Mouse (Mus musculus): Measurements from ENCODE around the gene Smu1. TPM values are rescaled to one million over a fixed set of nuclear protein-coding genes. Genes with fewer than 3 reads are reported as not detected.

The Smu1 gene
- polyA plus RNA-seq, 1 experiment from 2014 or later = 176 TPM

MicroRNAs encoded within 50 kb of the gene (microRNA counts, 519-probe panel; counts per million panel counts)
- 104 counts per million, percentile 35 among the panel's probes with 10 or more counts for microRNA mmu-miR-207

Small RNAs within 50 kb of the gene (microRNA-seq; reads per million reads assigned to microRNA genes)
- not detected for gene Mir207

Other genes with a start within 250 kb of the Smu1 start
- 28.5 and 30.2 TPM in 2 replicates for gene Aptx, start 54.7 kb downstream of the Smu1 start, polyA plus RNA-seq (2015; fragmentation: Nextera tagmentation; extraction: Ambion mirVana)
- 469 and 481 TPM in 2 replicates for gene Dnaja1, start 35.8 kb downstream of the Smu1 start, polyA plus RNA-seq (2015; fragmentation: Nextera tagmentation; extraction: Ambion mirVana)
- gene B4galt1, start 96.1 kb upstream of the Smu1 start, polyA plus RNA-seq (2015; fragmentation: Nextera tagmentation; extraction: Ambion mirVana) = 47.5 and 48.0 TPM in 2 replicates
- gene Spink4, start 162.1 kb upstream of the Smu1 start, polyA plus RNA-seq (2015; fragmentation: Nextera tagmentation; extraction: Ambion mirVana) = not detected in 2 replicates
- gene Bag1, start 190.4 kb upstream of the Smu1 start, polyA plus RNA-seq (2015; fragmentation: Nextera tagmentation; extraction: Ambion mirVana) = 210 and 215 TPM in 2 replicates
- gene Chmp5, start 190.5 kb upstream of the Smu1 start, polyA plus RNA-seq (2015; fragmentation: Nextera tagmentation; extraction: Ambion mirVana) = 120 and 123 TPM in 2 replicates
- gene Nfx1, start 213.0 kb upstream of the Smu1 start, polyA plus RNA-seq (2015; fragmentation: Nextera tagmentation; extraction: Ambion mirVana) = 92.0 and 94.7 TPM in 2 replicates

Measured in kidney, embryonic 16.5 days (tissue).